Mouse (Mus musculus) intestine, embryonic 16.5 days (tissue): ENCODE measurements around the gene Etfb. TPM values are rescaled to one million over a fixed set of nuclear protein-coding genes. Genes with fewer than 3 reads are reported as not detected.

Experiments
- ATAC-seq: fragments of 200-750 bp; cut with Nextera tagmentation; 2 replicates; pipeline ENCODE4 v1.8.0; 2017; ENCODE audit warnings: moderate TSS enrichment, moderate library complexity
- H3K27ac ChIP-seq: fragments of 300-500 bp; sonication (generic); 2 replicates; pipeline ENCODE4 v1.5.1; 2014; ENCODE audit warnings: mild to moderate bottlenecking, low read length
- H3K27me3 ChIP-seq: fragments of 300-500 bp; sonication (generic); replicated peaks from 2 replicates; pipeline ENCODE4 v1.6.1; 2014; ENCODE audit warnings: low read length, control low read depth, mixed read lengths; ENCODE audit not compliant: control insufficient read depth, insufficient read depth
- H3K36me3 ChIP-seq: fragments of 300-500 bp; sonication (generic); 2 replicates; pipeline ENCODE4 v1.6.1; 2014; ENCODE audit warnings: low read length, control low read depth; ENCODE audit not compliant: control insufficient read depth, insufficient read depth
- H3K4me1 ChIP-seq: fragments of 300-500 bp; sonication (generic); 2 replicates; pipeline ENCODE4 v1.6.1; 2014; ENCODE audit warnings: low read length, control low read depth, mixed read lengths; ENCODE audit not compliant: control insufficient read depth, insufficient read depth
- H3K4me2 ChIP-seq: fragments of 300-500 bp; sonication (generic); 2 replicates; pipeline ENCODE4 v1.6.1; 2014; ENCODE audit warnings: low read depth, low read length, control low read depth
- H3K4me3 ChIP-seq: fragments of 300-500 bp; sonication (generic); 2 replicates; pipeline ENCODE4 v1.5.1; 2014; ENCODE audit warnings: mild to moderate bottlenecking, low read length
- H3K9ac ChIP-seq: fragments of 300-500 bp; sonication (generic); 2 replicates; pipeline ENCODE4 v1.6.1; 2014; ENCODE audit warnings: low read depth, low read length
- H3K9me3 ChIP-seq: fragments of 300-500 bp; sonication (generic); 2 replicates; pipeline ENCODE4 v1.6.1; 2016; ENCODE audit warnings: low read length, control low read depth; ENCODE audit not compliant: control insufficient read depth
- WGBS: fragments of 180-500 bp; shearing (Covaris S2); extraction: QIAGEN DNeasy Blood & Tissue Kit; methylation state at CpG from one replicate; pipeline ENCODE4 v1.1.7; 2014; 5-methylcytosine and 5-hydroxymethylcytosine counted together
- polyA plus RNA-seq: library from polyadenylated mRNA; unstranded; fragments of >200 nt; fragmentation: Nextera tagmentation; extraction: Ambion mirVana; gene quantifications from 2 replicates; pipeline ENCODE4 v1.2.1, GENCODE M21; 2015

Gene Etfb
- polyA plus RNA-seq, 1 experiment from 2014 or later: 551 TPM

DNA sequence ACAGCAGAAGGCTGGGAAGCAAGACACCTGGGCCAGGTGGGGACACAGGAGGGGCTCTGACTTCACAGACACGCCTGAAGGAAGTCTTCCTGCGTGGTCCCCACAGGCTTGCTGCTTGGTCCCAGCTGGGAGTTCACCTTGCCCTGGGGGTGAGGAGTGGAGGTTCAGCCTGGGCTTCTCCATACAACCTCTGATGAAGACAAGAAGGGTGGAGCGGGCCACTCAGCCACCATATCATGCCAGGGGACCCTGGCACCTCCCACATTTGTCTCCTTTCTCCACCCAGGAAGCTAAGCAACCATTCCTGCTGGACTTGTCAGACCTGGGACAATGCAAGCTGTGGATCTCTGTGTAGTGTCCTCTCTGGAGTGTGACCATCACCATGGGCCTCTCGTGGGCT, 19.0 kb downstream of the Etfb start, which contains the start of gene Vsig10l:
Gene Vsig10l (plus strand): TSS at position 301 of the 400 bp plus-strand sequence.
- WGBS: 55% methylated on average over 4 of the region's 4 CpGs
- Histone ChIP-seq H3K9me3 (no peaks in the 10 kb centered on the region), H3K36me3 (0 out of 2 replicates have a peak, but pooled peaks cover 3% of the 10 kb centered on the region), H3K4me1 (no peaks in the 10 kb centered on the region; the same call in 1 of the 2 replicates), H3K27ac (no peak within 1 kb of the TSS), H3K9ac (no peak within 1 kb of the TSS), H3K4me2 (no peak within 1 kb of the TSS), H3K4me3 (no peak within 1 kb of the TSS), H3K27me3 (no peaks in the 10 kb centered on the region)
- no peak for ATAC-seq

- no peak for ATAC-seq
- Histone ChIP-seq H3K27me3 (no peaks in the 10 kb centered on the region), H3K36me3 (no peaks in the 10 kb centered on the region), H3K27ac (no peak overlapping the region), H3K9me3 (no peaks in the 10 kb centered on the region), H3K9ac (no peak overlapping the region), H3K4me2 (no peak overlapping the region), H3K4me3 (no peak overlapping the region), H3K4me1 (no peaks in the 10 kb centered on the region; the same call in 1 of the 2 replicates)
- WGBS: 76% methylated on average over 7 of the region's 7 CpGs
Observed at GRCm38 (mm10) chr7:43463976-43464375, 20.1 kb downstream of the Etfb start.

DNA sequence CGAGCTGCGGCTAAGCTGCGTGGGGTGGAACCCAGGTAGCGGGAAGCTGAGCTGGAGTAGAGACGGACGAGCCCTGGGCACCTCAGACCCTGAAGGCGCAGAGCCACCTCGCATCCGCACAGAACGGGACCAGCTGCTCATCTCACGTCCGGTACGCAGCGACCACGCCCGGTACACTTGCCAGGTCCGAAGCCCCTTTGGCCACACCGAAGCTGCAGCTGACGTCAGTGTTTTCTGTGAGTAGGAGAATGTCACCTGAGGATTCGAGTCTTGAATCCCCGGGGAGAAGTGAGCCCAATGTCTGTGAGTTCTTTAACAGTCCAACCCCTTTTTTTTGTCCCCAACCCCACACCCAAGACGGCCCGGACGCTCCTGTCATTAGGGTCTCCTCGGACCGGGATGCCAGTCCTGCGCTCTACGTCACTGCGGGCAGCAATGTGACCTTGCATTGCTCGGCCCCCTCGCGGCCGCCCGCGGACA, 21.0 kb downstream of the Etfb start:
- peak overlapping the region; percentile 19; the same call in 1 of the 2 replicates for H3K27ac ChIP-seq
- WGBS: 9% methylated on average over 35 of the region's 35 CpGs
- ATAC-seq: no peak
- H3K9me3 ChIP-seq: no peaks in the 10 kb centered on the region
- H3K4me3 ChIP-seq: peak overlapping the region; percentile 59
- H3K4me1 ChIP-seq: no peaks in the 10 kb centered on the region; the same call in 1 of the 2 replicates
- H3K9ac ChIP-seq: peak overlapping the region; percentile 69
- H3K36me3 ChIP-seq: no peaks in the 10 kb centered on the region
- peak overlapping the region; percentile 99 for H3K4me2 ChIP-seq
- H3K27me3 ChIP-seq: no peaks in the 10 kb centered on the region

DNA sequence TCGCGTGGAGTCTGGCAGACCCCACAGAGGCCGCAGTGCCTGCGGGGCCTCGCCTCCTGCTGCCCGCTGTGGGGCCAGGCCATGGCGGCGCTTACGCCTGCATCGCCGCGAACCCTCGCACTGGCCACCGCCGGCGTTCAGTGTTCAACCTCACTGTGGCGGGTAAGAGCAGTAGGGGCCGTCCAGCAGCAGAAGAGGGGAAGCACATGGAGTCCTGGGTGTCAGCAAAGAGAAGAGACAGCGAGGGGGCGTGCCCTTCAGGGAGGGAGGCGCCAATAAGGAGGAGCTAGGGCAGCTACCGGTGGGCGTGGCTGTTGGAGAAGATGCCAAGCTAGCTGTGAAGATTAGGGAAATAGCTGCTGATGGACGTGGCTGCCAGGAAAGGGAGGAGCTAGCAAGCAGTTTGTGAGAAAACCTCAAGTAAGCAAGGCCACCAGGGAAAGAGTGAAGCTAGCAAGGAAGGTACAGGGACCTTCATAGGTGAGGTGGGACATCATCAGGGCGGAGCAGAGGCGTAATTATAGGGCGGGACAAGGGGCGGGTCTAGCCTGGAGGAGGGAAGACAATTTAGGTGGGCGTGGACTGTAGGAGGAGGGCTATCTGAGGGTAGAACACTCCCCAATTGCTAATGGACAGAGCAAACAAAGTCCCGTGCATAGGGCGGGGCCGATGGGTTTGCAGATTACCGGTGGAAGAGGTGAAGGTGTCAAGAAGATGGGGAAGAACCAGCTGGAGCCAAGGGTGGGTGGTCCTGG, 21.6 kb downstream of the Etfb start:
- Histone ChIP-seq H3K4me3 (peak overlapping the region; percentile 59), H3K27ac (peak overlapping the region; percentile 35; the same call in 1 of the 2 replicates), H3K36me3 (no peaks in the 10 kb centered on the region), H3K9me3 (no peaks in the 10 kb centered on the region), H3K9ac (peak overlapping the region; percentile 69), H3K27me3 (no peaks in the 10 kb centered on the region), H3K4me2 (peak overlapping the region; percentile 99), H3K4me1 (no peaks in the 10 kb centered on the region)
- ATAC-seq: peak; percentile 92
- 2% methylated on average over 33 of the region's 33 CpGs for WGBS

GRCm38 (mm10) chr7:43466099-43466694, 22.3 kb downstream of the Etfb start:
- H3K9me3 ChIP-seq: no peaks in the 10 kb centered on the region
- peak overlapping the region; percentile 69 for H3K9ac ChIP-seq
- H3K36me3 ChIP-seq: no peaks in the 10 kb centered on the region
- ATAC-seq: peak; percentile 76
- H3K4me3 ChIP-seq: peak overlapping the region; percentile 59
- H3K27me3 ChIP-seq: no peaks in the 10 kb centered on the region
- peak overlapping the region; percentile 99 for H3K4me2 ChIP-seq
- no peaks in the 10 kb centered on the region for H3K4me1 ChIP-seq
- H3K27ac ChIP-seq: peak overlapping the region; percentile 35; the same call in 1 of the 2 replicates
- WGBS: 1% methylated on average over 33 of the region's 33 CpGs

DNA sequence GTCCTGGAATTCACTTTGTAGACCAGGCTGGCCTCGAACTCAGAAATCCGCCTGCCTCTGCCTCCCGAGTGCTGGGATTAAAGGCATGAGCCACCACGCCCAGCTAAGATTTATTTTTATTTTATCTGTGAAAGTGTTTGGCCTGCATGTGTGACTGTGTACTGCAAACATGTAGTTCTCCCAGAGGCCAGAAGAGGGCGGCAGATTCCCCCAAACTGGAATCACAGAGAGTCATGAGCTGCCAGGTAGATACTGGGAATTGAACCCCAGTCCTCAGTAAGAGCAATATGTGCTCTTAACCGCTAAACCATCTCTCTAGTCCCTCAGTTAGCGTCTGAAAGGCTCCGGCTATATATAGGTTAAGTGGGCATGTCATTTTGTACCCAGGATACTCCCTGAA, 26.5 kb downstream of the Etfb start:
- Histone ChIP-seq H3K4me2 (no peak overlapping the region), H3K27ac (no peak overlapping the region), H3K27me3 (peaks cover 2% of the 10 kb centered on the region), H3K36me3 (no peaks in the 10 kb centered on the region), H3K9me3 (no peaks in the 10 kb centered on the region), H3K4me1 (no peaks in the 10 kb centered on the region), H3K9ac (no peak overlapping the region), H3K4me3 (no peak overlapping the region)
- 49% methylated on average over 8 of the region's 8 CpGs for WGBS
- no peak for ATAC-seq

DNA sequence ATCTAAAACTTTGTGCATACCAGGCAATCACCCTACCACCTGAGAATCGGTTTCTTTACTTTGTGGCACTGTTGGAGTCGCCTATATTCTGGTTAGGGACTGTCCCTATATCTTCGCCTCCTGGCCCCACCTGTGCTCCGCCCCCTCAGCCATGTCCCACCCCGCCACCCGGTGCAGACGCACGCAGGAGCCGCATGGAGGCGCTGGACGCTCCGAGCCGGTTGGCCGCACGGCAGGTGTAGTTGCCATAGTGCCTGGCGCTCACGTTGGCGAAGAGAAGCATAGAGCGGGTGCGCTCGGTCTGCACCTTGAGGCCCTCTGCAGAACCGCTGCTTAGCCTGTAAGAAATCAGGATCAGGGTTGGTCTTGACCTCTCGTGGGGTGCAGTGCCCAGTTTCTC, 31.8 kb downstream of the Etfb start:
- H3K4me2 ChIP-seq: no peak overlapping the region
- ATAC-seq: peak; percentile 28; the same call in 1 of the 2 replicates
- H3K4me1 ChIP-seq: no peaks in the 10 kb centered on the region
- H3K9me3 ChIP-seq: no peaks in the 10 kb centered on the region
- H3K9ac ChIP-seq: no peak overlapping the region
- no peaks in the 10 kb centered on the region for H3K36me3 ChIP-seq
- no peak overlapping the region for H3K4me3 ChIP-seq
- peaks cover 32% of the 10 kb centered on the region for H3K27me3 ChIP-seq
- 9% methylated on average over 23 of the region's 23 CpGs for WGBS
- no peak overlapping the region for H3K27ac ChIP-seq

DNA sequence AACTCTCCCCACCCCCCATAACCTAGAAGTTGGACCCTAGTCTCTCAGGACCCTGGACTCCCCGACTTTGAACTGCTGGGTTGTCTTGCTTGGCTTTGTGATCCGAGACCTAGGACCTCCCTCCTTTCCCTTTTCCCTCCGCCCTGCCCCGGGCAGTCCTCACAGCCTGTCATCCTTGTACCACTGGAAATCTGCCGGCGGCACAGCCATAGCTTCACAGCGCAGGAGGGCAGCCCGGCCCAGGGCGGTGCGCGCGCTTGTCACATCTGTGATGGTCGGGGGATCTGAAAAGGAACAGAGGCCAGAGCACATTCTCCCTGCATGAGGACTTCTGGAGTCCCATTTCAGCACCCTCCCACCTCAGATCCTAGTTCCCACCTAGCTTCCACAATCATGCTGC, 32.5 kb downstream of the Etfb start:
- Histone ChIP-seq H3K4me3 (no peak overlapping the region), H3K9me3 (no peaks in the 10 kb centered on the region), H3K4me2 (no peak overlapping the region), H3K36me3 (no peaks in the 10 kb centered on the region), H3K4me1 (no peaks in the 10 kb centered on the region), H3K27ac (no peak overlapping the region), H3K9ac (peak overlapping the region; percentile 24; the same call in 1 of the 2 replicates), H3K27me3 (peaks cover 32% of the 10 kb centered on the region)
- WGBS: 6% methylated on average over 13 of the region's 13 CpGs
- no peak for ATAC-seq

DNA sequence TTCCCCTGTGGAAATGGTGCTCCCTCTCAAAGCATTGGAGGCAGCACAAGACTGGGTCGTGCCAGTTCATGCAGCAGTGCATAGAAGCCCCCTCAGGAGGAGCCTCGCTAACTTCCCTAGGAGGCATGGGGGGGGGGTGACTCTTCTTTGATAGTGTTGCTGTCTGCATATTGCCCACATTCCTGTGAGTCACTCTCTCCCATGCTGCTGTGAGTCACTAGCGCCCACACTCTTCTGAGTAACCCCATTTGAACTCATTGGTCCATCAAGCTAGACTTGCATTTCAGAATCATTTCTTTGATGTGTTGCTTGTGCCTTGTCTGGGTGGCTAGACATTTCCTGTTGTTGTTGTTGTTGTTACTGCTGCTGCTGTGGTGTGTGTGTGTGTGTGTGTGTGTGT, 37.3 kb downstream of the Etfb start:
- no peaks in the 10 kb centered on the region for H3K36me3 ChIP-seq
- H3K9ac ChIP-seq: no peak overlapping the region
- H3K27ac ChIP-seq: no peak overlapping the region
- WGBS: 61% methylated on average over 3 of the region's 3 CpGs
- no peaks in the 10 kb centered on the region for H3K9me3 ChIP-seq
- H3K27me3 ChIP-seq: peaks cover 22% of the 10 kb centered on the region
- H3K4me1 ChIP-seq: no peaks in the 10 kb centered on the region
- H3K4me2 ChIP-seq: no peak overlapping the region
- ATAC-seq: no peak
- H3K4me3 ChIP-seq: no peak overlapping the region
